7 mouse cellular contexts compared by ENCODE assay signal in the genomic region with DNA sequence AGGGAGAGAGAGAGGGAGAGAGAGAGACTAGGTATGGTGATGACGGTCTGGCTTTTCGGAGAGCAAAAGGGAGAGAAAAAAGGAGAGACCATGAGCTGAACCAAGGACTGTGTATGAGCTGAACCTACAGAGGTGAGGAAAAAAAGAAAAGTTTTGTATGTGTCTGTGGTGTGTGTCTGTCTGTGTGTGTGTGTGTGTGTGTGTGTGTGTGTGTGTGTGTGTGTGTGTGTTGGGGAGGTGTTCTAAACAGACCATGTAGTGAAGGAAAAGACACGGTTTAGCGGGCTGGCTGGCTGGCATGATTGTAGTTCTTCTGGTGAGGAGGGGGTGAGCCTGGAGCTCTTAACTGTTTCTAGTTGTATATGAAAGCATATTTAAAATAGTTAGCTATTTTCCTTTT.
DNase-seq lines count a peak whose midpoint lies in the region; ATAC-seq and TF ChIP-seq lines count a peak whose summit lies in the region.

No protein-coding gene starts in this region.

- no peaks in the 10 kb centered on the region for H3K36me3 ChIP-seq in heart, embryonic 14.5 days (ENCODE audit: control insufficient read depth, insufficient read depth, low read length)
- no peaks in the 10 kb centered on the region for H3K36me3 ChIP-seq in limb, embryonic 15.5 days
- no peaks in the 10 kb centered on the region for H3K36me3 ChIP-seq in thymus, adult 2 months (ENCODE audit: control insufficient read depth, insufficient read depth, low read length)

- H3K27me3 ChIP-seq in heart, embryonic 14.5 days (ENCODE audit: control insufficient read depth, insufficient read depth, low read length) = no peaks in the 10 kb centered on the region
- H3K27me3 ChIP-seq in limb, embryonic 15.5 days = no peaks in the 10 kb centered on the region
- H3K27me3 ChIP-seq in thymus, adult 2 months (ENCODE audit: control insufficient read depth, insufficient read depth, low read length) = peaks cover 3% of the 10 kb centered on the region; the same call in 1 of the 2 replicates

- 4% methylated on average over 4 of the region's 4 CpGs for WGBS in heart, embryonic 14.5 days
- 0% methylated on average over 4 of the region's 4 CpGs for WGBS in limb, embryonic 15.5 days
- WGBS in thymus, adult 2 months = 24% methylated on average over 4 of the region's 4 CpGs

- no peaks in the 10 kb centered on the region for H3K9me3 ChIP-seq in heart, embryonic 14.5 days (ENCODE audit: control insufficient read depth, low read length)
- H3K9me3 ChIP-seq in limb, embryonic 15.5 days = no peaks in the 10 kb centered on the region

- peak; percentile 45; the same call in 1 of the 2 replicates for ATAC-seq in heart, embryonic 14.5 days (ENCODE audit: insufficient number of reproducible peaks, insufficient read depth, low FRiP score, low read depth)
- no peak for ATAC-seq in limb, embryonic 15.5 days (ENCODE audit: insufficient number of reproducible peaks, low FRiP score, low TSS enrichment, low read depth)
- no peak for ATAC-seq in cerebellum, adult (ENCODE audit: insufficient number of reproducible peaks, low FRiP score, low TSS enrichment)

- H3K4me3 ChIP-seq in heart, embryonic 14.5 days (ENCODE audit: control insufficient read depth in 1 of 2, insufficient read depth in 1 of 2, low read depth in 1 of 2, low read length in 2 of 2) = peak overlapping the region; percentile 54 to 83
- H3K4me3 ChIP-seq in limb, embryonic 15.5 days = peak overlapping the region; percentile 58
- no peak overlapping the region for H3K4me3 ChIP-seq in thymus, adult 2 months (ENCODE audit: control insufficient read depth, insufficient read depth, low read length)

- peak; percentile 31 for DNase-seq in retina, embryonic 14.5 days (ENCODE audit: low spot score)
- no peak for DNase-seq in retina, postnatal 1 day
- DNase-seq in yolk sac, embryonic 10.5 days (ENCODE audit: low spot score) = peak; percentile 28
- DNase-seq in thymus, adult 2 months = no peak

- no peak for TF ChIP-seq POLR2A in thymus, adult 2 months (IDR thresholded peaks at IDR 0.05; ENCODE audit: control insufficient read depth, extremely low read depth, insufficient read depth, low read length, poor library complexity)

- H3K27ac ChIP-seq in heart, embryonic 14.5 days (replicated peaks in 1 of 2; ENCODE audit: control insufficient read depth in 1 of 2, insufficient read depth in 1 of 2, low read depth in 2 of 2, low read length in 2 of 2) = peak overlapping the region; percentile 95 to 96
- peak overlapping the region; percentile 97 for H3K27ac ChIP-seq in limb, embryonic 15.5 days
- no peak overlapping the region for H3K27ac ChIP-seq in thymus, adult 2 months (ENCODE audit: control insufficient read depth, insufficient read depth, low read length)

- peak overlapping the region; percentile 78 for H3K9ac ChIP-seq in heart, embryonic 14.5 days (ENCODE audit: low read length)
- H3K9ac ChIP-seq in limb, embryonic 15.5 days = peak overlapping the region; percentile 66

- H3K4me1 ChIP-seq in heart, embryonic 14.5 days (ENCODE audit: control insufficient read depth in 2 of 2, insufficient read depth in 2 of 2, low read length in 2 of 2) = peaks cover 6 to 14% of the 10 kb centered on the region in 2 experiments; a peak in 3 of 4 replicates
- peaks cover 11% of the 10 kb centered on the region for H3K4me1 ChIP-seq in limb, embryonic 15.5 days
- H3K4me1 ChIP-seq in thymus, adult 2 months (replicated peaks; ENCODE audit: control insufficient read depth, insufficient read depth, low read length) = no peaks in the 10 kb centered on the region

- TF ChIP-seq CTCF in thymus, adult 2 months (IDR thresholded peaks at IDR 0.05; ENCODE audit: borderline replicate concordance, control insufficient read depth, extremely low read depth, insufficient read depth, low read length, poor library complexity) = no peak

- peak overlapping the region; percentile 74 for H3K4me2 ChIP-seq in heart, embryonic 14.5 days (ENCODE audit: low read length)
- peak overlapping the region; percentile 45 for H3K4me2 ChIP-seq in limb, embryonic 15.5 days

Comparison
In these comparisons a context has a peak if more than half of its experiments do, and no peak if none do; other contexts are left out.
1. DNase-seq: peak in retina, embryonic 14.5 days (single experiment) and yolk sac, embryonic 10.5 days (single experiment); none in retina, postnatal 1 day (single experiment) and thymus, adult 2 months (single experiment).